Mouse (Mus musculus) lung, postnatal 0 days (tissue): ENCODE measurements at regions not wholly inside any gene's neighbourhood (a gene's known extent, or its start where the extent isn't known, plus 50 kb on each side); places are given as distances from the start of the nearest gene placed in this dataset.

Source experiments
- CTCF ChIP-seq: IDR thresholded peaks from 2 replicates; pipeline ENCODE4 v1.5.1; 2016; ENCODE audit warnings: antibody characterized with exemption, mild to moderate bottlenecking
- EP300 ChIP-seq: IDR thresholded peaks from 2 replicates; pipeline ENCODE4 v1.6.1; 2016; ENCODE audit warnings: antibody characterized with exemption, mild to moderate bottlenecking, control low read depth

DNA sequence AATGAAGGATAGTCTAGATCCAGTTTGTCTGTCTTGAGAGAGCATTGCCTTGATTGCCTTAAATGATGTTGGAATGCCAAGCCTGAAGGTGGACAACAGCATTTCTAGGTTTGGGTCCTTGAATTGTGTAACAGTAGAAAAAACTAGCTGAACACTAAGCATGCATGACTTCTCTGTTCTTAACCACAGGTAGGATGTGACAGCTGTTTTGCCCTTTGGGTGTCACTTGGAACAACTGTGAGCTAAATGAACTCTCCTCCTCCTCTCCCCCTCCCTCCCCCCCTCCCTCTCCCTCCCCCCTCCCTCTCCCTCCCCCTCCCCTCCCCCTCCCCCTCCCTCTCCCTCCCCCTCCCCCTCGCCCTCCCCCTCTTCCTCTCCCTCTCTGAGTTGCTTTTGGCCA, 113.6 kb upstream of the 1700056E22Rik start:
- TF ChIP-seq CTCF: no peak
- no peak for TF ChIP-seq EP300
